Mouse (Mus musculus) lung, postnatal 0 days (tissue): ENCODE data around the gene Mast4.

ENCODE experiments used
- CTCF ChIP-seq: IDR thresholded peaks from 2 replicates; pipeline ENCODE4 v1.5.1; 2016; ENCODE audit warnings: antibody characterized with exemption, mild to moderate bottlenecking
- EP300 ChIP-seq: IDR thresholded peaks from 2 replicates; pipeline ENCODE4 v1.6.1; 2016; ENCODE audit warnings: antibody characterized with exemption, mild to moderate bottlenecking, control low read depth

DNA sequence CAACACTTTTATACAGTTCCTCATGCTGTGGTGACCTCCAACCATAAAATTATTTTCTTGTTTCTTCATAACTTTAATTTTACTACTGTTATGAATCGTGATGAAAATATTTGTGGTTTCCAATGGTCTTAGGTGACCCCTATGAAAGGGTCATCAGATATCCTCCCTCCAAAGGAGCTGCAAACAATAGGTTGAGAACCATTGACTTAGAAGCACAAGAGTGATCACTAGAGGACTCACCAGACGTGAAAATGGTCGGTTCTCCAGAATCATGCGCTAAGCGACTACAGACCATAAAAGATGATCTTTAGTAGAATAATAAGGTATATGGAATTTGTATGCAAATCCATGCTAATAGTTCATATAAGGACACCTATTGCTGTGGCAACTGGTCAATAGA is 644.1 kb downstream of the Mast4 start:
- TF ChIP-seq CTCF = no peak
- no peak for TF ChIP-seq EP300
